Mouse (Mus musculus) CH12.LX (cell line): Measurements from ENCODE around the gene Ank2. TPM values are rescaled to one million over a fixed set of nuclear protein-coding genes. Genes with fewer than 3 reads are reported as not detected.

Experiments
- DNase-seq: peaks from one replicate; pipeline ENCODE4 v3.0.0-alpha.2; 2013; ENCODE audit errors: extremely low read depth
- H3K27ac ChIP-seq: 2 replicates; pipeline ENCODE4 v1.5.1; 2012; ENCODE audit warnings: low read depth, mild to moderate bottlenecking, control low read depth, moderate library complexity; ENCODE audit not compliant: insufficient read depth
- H3K27me3 ChIP-seq: replicated peaks from 2 replicates; pipeline ENCODE3; 2012; ENCODE audit warnings: inconsistent platforms
- H3K36me3 ChIP-seq, 2 experiments: replicated peaks in 1 of 2; 2 replicates each; pipeline versions ENCODE3 to v1.6.1; 2012; ENCODE audit warnings: inconsistent platforms in 1 of 2, low read length in 1 of 2, mild to moderate bottlenecking in 1 of 2, mixed read lengths in 1 of 2, moderate library complexity in 1 of 2; ENCODE audit not compliant: control insufficient read depth in 1 of 2, insufficient read depth in 1 of 2
- H3K4me1 ChIP-seq, 2 experiments: 2 replicates each; pipeline ENCODE4 v1.6.1; 2012; ENCODE audit warnings: inconsistent platforms in 1 of 2, moderate library complexity in 1 of 2; ENCODE audit not compliant: insufficient read depth in 2 of 2, control insufficient read depth in 1 of 2
- H3K4me2 ChIP-seq: 2 replicates; pipeline ENCODE4 v1.6.1; 2012; ENCODE audit warnings: low read depth, mild to moderate bottlenecking, control low read depth; ENCODE audit not compliant: poor library complexity, insufficient read depth, severe bottlenecking
- H3K4me3 ChIP-seq, 3 experiments: fragments of 150-350 bp in 1 of 3; sonication (generic) in 1 of 3; replicated peaks in 1 of 3; 2 replicates each; pipeline versions ENCODE3 to v1.5.1; 2011 to 2012; ENCODE audit warnings: low read depth in 2 of 3, low read length in 2 of 3, mild to moderate bottlenecking in 2 of 3, moderate library complexity in 2 of 3, control low read depth in 1 of 3, improper control_type of control experiment in 1 of 3, inconsistent platforms in 1 of 3, mixed read lengths in 1 of 3; ENCODE audit not compliant: poor library complexity in 1 of 3
- H3K79me2 ChIP-seq: replicated peaks from 2 replicates; pipeline ENCODE4 v1.6.1; 2012; ENCODE audit warnings: mild to moderate bottlenecking, moderate library complexity; ENCODE audit not compliant: control insufficient read depth, poor library complexity, insufficient read depth, severe bottlenecking; ENCODE audit errors: extremely low read depth
- H3K9ac ChIP-seq: 2 replicates; pipeline ENCODE4 v1.6.1; 2012; ENCODE audit warnings: low read depth, mild to moderate bottlenecking, control low read depth, moderate library complexity; ENCODE audit not compliant: insufficient read depth
- H3K9me3 ChIP-seq: replicated peaks from 2 replicates; pipeline ENCODE3; 2012; ENCODE audit warnings: low read length, inconsistent platforms, mixed read lengths
- CHD1 ChIP-seq: IDR thresholded peaks from 2 replicates; pipeline ENCODE4 v1.6.1; 2012; ENCODE audit warnings: low read depth, low read length, improper control_type of control experiment, inconsistent platforms
- CHD2 ChIP-seq: IDR thresholded peaks from 2 replicates; pipeline ENCODE4 v1.6.1; 2011; ENCODE audit warnings: low read length, improper control_type of control experiment
- HCFC1 ChIP-seq: IDR thresholded peaks from 2 replicates; pipeline ENCODE4 v1.6.1; 2012; ENCODE audit warnings: low read depth, mild to moderate bottlenecking, inconsistent platforms, low read length, improper control_type of control experiment
- JUND ChIP-seq: conservative IDR thresholded peaks from 2 replicates; pipeline ENCODE4 v1.6.1; 2011; ENCODE audit warnings: low read depth, low read length, improper control_type of control experiment
- MAX ChIP-seq: IDR thresholded peaks from 2 replicates; pipeline ENCODE4 v1.6.1; 2011; ENCODE audit warnings: low read length, improper control_type of control experiment
- MAZ ChIP-seq: IDR thresholded peaks from 2 replicates; pipeline ENCODE4 v1.6.1; 2012; ENCODE audit warnings: low read depth, mild to moderate bottlenecking, inconsistent platforms, low read length, improper control_type of control experiment, moderate library complexity
- MEF2A ChIP-seq: IDR thresholded peaks from 2 replicates; pipeline ENCODE4 v1.6.1; 2014; ENCODE audit warnings: low read depth, mild to moderate bottlenecking, inconsistent platforms, low read length, improper control_type of control experiment, borderline replicate concordance
- NRF1 ChIP-seq: IDR thresholded peaks from 2 replicates; pipeline ENCODE4 v1.6.1; 2014; ENCODE audit warnings: low read depth, mild to moderate bottlenecking, inconsistent platforms, low read length, improper control_type of control experiment, moderate library complexity
- POLR2A ChIP-seq: IDR thresholded peaks from 2 replicates; pipeline ENCODE4 v1.6.1; 2011; ENCODE audit warnings: low read depth, mild to moderate bottlenecking, improper control_type of control experiment, low read length
- POLR2AphosphoS2 ChIP-seq: IDR thresholded peaks from 2 replicates; pipeline ENCODE4 v1.6.1; 2011; ENCODE audit warnings: low read depth, low read length, improper control_type of control experiment
- TBP ChIP-seq: conservative IDR thresholded peaks from 2 replicates; pipeline ENCODE4 v1.6.1; 2011; ENCODE audit warnings: low read depth, low read length, improper control_type of control experiment
- USF1 ChIP-seq: IDR thresholded peaks from 2 replicates; pipeline ENCODE4 v1.6.1; 2014; ENCODE audit warnings: low read depth, mild to moderate bottlenecking, inconsistent platforms, low read length, improper control_type of control experiment
- USF2 ChIP-seq: conservative IDR thresholded peaks from 2 replicates; pipeline ENCODE4 v1.6.1; 2011; ENCODE audit warnings: low read depth, low read length, improper control_type of control experiment
- ZKSCAN1 ChIP-seq: IDR thresholded peaks from 2 replicates; pipeline ENCODE4 v1.6.1; 2012; ENCODE audit warnings: low read depth, inconsistent platforms, low read length, improper control_type of control experiment, borderline replicate concordance
- dilution Hi-C: fragments of 300-500 bp; cut with MboI; formaldehyde crosslinking; loops from 2 replicates; pipeline ENCODE4 v1.14.3; 2020; ENCODE audit warnings: low sequenced_read_pairs; ENCODE audit not compliant: extremely low pct_unique_long_range_greater_than_20kb, extremely low pct_ligation_motif_present
- in situ Hi-C: fragments of 300-500 bp; cut with MboI; formaldehyde crosslinking; loops from 3 replicates; pipeline ENCODE4 v1.14.3; 2019; ENCODE audit warnings: low sequenced_read_pairs, low pct_ligation_motif_present, low pct_unique_long_range_greater_than_20kb, mixed read lengths
- polyA plus RNA-seq: library from polyadenylated mRNA; unstranded; fragments of >175 nt; gene quantifications from 2 replicates; pipeline ENCODE4 v1.2.1, GENCODE M21; 2012; ENCODE audit warnings: low read depth; ENCODE audit not compliant: insufficient read length
- total RNA-seq, 2 experiments: library from RNA; depleted of rRNA; stranded (reverse); fragments of 300-350 nt in 1 of 2; fragments of >200 nt in 1 of 2; gene quantifications; 2 replicates each; pipeline ENCODE4 v1.2.3; 2012 to 2014

Gene Ank2
- total and polyA plus RNA-seq, 3 experiments = 3.9 to 20.9 (median 12.2) TPM

DNA sequence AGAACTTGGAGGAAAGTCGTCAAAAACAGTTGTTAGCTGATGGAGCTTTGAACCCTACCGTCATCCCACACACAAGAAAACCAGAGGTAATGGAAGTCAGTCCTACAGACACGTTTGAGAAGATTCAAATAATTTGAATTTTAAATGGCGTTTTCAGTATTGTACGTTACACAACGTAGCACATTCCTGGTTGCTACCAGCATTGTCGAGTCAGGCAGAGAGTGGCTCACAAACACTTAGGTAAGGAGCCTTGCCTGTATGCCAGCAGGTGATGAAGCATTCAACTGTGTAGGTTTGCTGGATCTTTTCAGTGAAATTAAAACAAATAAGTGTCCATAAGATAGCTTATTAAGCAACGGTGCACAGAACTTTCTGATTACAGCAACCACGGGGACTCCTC is 36.0 kb downstream of the Ank2 start:
- H3K4me2 ChIP-seq = no peak overlapping the region
- H3K27me3 ChIP-seq = no peaks in the 10 kb centered on the region
- dilution Hi-C loops = no loop called here
- TF ChIP-seq USF1 (no peak), JUND (no peak), TBP (no peak), CHD1 (no peak), MAZ (no peak), POLR2A (no peak), POLR2AphosphoS2 (no peak), NRF1 (no peak), USF2 (no peak), MAX (no peak), ZKSCAN1 (no peak), HCFC1 (no peak), CHD2 (no peak)
- H3K4me1 ChIP-seq = peaks cover 0 to 9% of the 10 kb centered on the region in 2 experiments; a peak in 1 of 4 replicates
- H3K27ac ChIP-seq = no peak overlapping the region
- H3K9me3 ChIP-seq = no peaks in the 10 kb centered on the region
- no peaks in the 10 kb centered on the region for H3K36me3 ChIP-seq
- in situ Hi-C loops = loop anchor here (25.0 kb wide), 1 partner anchor 274 kb away; no protein-coding TSS in a partner anchor
- no peak for DNase-seq
- no peak overlapping the region for H3K9ac ChIP-seq
- no peak overlapping the region for H3K4me3 ChIP-seq
- no peaks in the 10 kb centered on the region for H3K79me2 ChIP-seq

DNA sequence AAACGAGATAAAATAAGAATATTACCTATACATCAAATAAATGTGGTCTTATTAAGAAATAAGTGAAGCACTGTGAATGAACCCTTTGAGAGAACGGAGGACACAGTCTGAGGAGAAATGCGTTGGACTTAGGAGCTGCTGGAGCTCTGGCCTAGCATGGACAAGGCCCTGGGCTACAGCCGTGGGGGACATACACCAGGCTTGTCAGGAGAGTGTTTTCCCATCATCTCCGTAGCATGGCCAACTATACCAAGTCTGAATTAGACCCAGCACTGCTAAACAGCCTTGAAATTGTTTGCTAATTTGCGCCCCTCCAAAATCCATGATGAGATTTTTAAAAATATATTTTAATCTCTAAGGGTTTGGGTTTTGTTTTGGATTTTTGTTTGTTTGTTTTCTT is 36.7 kb downstream of the Ank2 start:
- H3K27ac ChIP-seq = no peak overlapping the region
- H3K36me3 ChIP-seq = no peaks in the 10 kb centered on the region
- H3K27me3 ChIP-seq = no peaks in the 10 kb centered on the region
- H3K4me1 ChIP-seq = peaks cover 0 to 9% of the 10 kb centered on the region in 2 experiments; a peak in 1 of 4 replicates
- no peaks in the 10 kb centered on the region for H3K79me2 ChIP-seq
- no peak overlapping the region for H3K4me3 ChIP-seq
- dilution Hi-C loops (no loop called here), in situ Hi-C loops (loop anchor here (25.0 kb wide), 1 partner anchor 275 kb away; no protein-coding TSS in a partner anchor)
- no peak overlapping the region for H3K9ac ChIP-seq
- H3K4me2 ChIP-seq = no peak overlapping the region
- TF ChIP-seq ZKSCAN1 (no peak), MEF2A (no peak)
- DNase-seq = no peak
- no peaks in the 10 kb centered on the region for H3K9me3 ChIP-seq
